Mouse (Mus musculus) heart, embryonic 14.5 days (tissue): ENCODE data around the gene Osbpl3. TPM values are rescaled to one million over a fixed set of nuclear protein-coding genes. Genes with fewer than 3 reads are reported as not detected.
A peak's percentile ranks its signal among the peaks of the same experiment; 100 is the strongest.

ENCODE experiments used
- ATAC-seq: fragments of 200-750 bp; cut with Nextera tagmentation; 2 replicates; pipeline ENCODE4 v1.8.0; 2017; ENCODE audit warnings: low read depth, moderate TSS enrichment; ENCODE audit not compliant: insufficient number of reproducible peaks, insufficient read depth, low FRiP score
- H3K27ac ChIP-seq, 2 experiments: fragments of 200-500 bp in 1 of 2; fragments of 300-500 bp in 1 of 2; sonication (generic) in 1 of 2; replicated peaks in 1 of 2; 2 replicates each; pipeline ENCODE4 v1.5.1; 2012 to 2014; ENCODE audit warnings: low read depth in 2 of 2, low read length in 2 of 2, control low read depth in 1 of 2, mild to moderate bottlenecking in 1 of 2, mixed read lengths in 1 of 2; ENCODE audit not compliant: control insufficient read depth in 1 of 2, insufficient read depth in 1 of 2
- H3K27me3 ChIP-seq: fragments of 300-500 bp; sonication (generic); 2 replicates; pipeline ENCODE4 v1.6.1; 2014; ENCODE audit warnings: mild to moderate bottlenecking, low read length, control low read depth; ENCODE audit not compliant: control insufficient read depth, insufficient read depth
- H3K36me3 ChIP-seq: fragments of 300-500 bp; sonication (generic); 2 replicates; pipeline ENCODE4 v1.6.1; 2014; ENCODE audit warnings: mild to moderate bottlenecking, control low read depth, low read length, mixed read lengths; ENCODE audit not compliant: control insufficient read depth, insufficient read depth
- H3K4me1 ChIP-seq, 2 experiments: fragments of 200-500 bp in 1 of 2; fragments of 300-500 bp in 1 of 2; sonication (generic) in 1 of 2; 2 replicates each; pipeline ENCODE4 v1.6.1; 2012 to 2014; ENCODE audit warnings: low read length in 2 of 2, control low read depth in 1 of 2, mixed read lengths in 1 of 2; ENCODE audit not compliant: control insufficient read depth in 2 of 2, insufficient read depth in 2 of 2
- H3K4me2 ChIP-seq: fragments of 300-500 bp; sonication (generic); 2 replicates; pipeline ENCODE4 v1.6.1; 2014; ENCODE audit warnings: mild to moderate bottlenecking, low read length
- H3K4me3 ChIP-seq, 2 experiments: fragments of 200-500 bp in 1 of 2; fragments of 300-500 bp in 1 of 2; sonication (generic) in 1 of 2; 2 replicates each; pipeline ENCODE4 v1.5.1; 2012 to 2014; ENCODE audit warnings: low read length in 2 of 2, mild to moderate bottlenecking in 2 of 2, control low read depth in 1 of 2, low read depth in 1 of 2, moderate library complexity in 1 of 2; ENCODE audit not compliant: control insufficient read depth in 1 of 2, insufficient read depth in 1 of 2
- H3K9ac ChIP-seq: fragments of 300-500 bp; sonication (generic); 2 replicates; pipeline ENCODE4 v1.6.1; 2014; ENCODE audit warnings: mild to moderate bottlenecking, low read length
- H3K9me3 ChIP-seq: fragments of 300-500 bp; sonication (generic); 2 replicates; pipeline ENCODE4 v1.6.1; 2016; ENCODE audit warnings: low read length, control low read depth; ENCODE audit not compliant: control insufficient read depth
- WGBS: fragments of 180-500 bp; shearing (Covaris S2); extraction: QIAGEN DNeasy Blood & Tissue Kit; methylation state at CpG from one replicate; pipeline ENCODE4 v1.1.7; 2014; 5-methylcytosine and 5-hydroxymethylcytosine counted together
- polyA plus RNA-seq: library from polyadenylated mRNA; unstranded; fragments of >200 nt; fragmentation: Nextera tagmentation; extraction: Ambion mirVana; gene quantifications from 2 replicates; pipeline ENCODE4 v1.2.1, GENCODE M21; 2014

Gene Osbpl3
- polyA plus RNA-seq, 1 experiment from 2014 or later, result 16.7 TPM

- no peak for ATAC-seq
- WGBS, result 29% methylated on average over 4 of the region's 4 CpGs
- Histone ChIP-seq H3K36me3 (no peaks in the 10 kb centered on the region), H3K9me3 (no peaks in the 10 kb centered on the region), H3K4me3 (no peak overlapping the region), H3K4me2 (no peak overlapping the region), H3K27me3 (no peaks in the 10 kb centered on the region; the same call in 1 of the 2 replicates), H3K4me1 (peaks cover 41 to 65% of the 10 kb centered on the region in 2 experiments), H3K9ac (no peak overlapping the region), H3K27ac (no peak overlapping the region; a peak in 1 of 4 replicates)
Measured at GRCm38 (mm10) chr6:50362704-50363261, 93.2 kb downstream of the Osbpl3 start.

- Histone ChIP-seq H3K9me3 (no peaks in the 10 kb centered on the region), H3K36me3 (no peaks in the 10 kb centered on the region), H3K4me1 (peaks cover 46 to 68% of the 10 kb centered on the region in 2 experiments), H3K4me2 (no peak overlapping the region), H3K27ac (no peak overlapping the region), H3K9ac (no peak overlapping the region), H3K4me3 (no peak overlapping the region), H3K27me3 (no peaks in the 10 kb centered on the region; the same call in 1 of the 2 replicates)
- ATAC-seq, result no peak
- 84% methylated on average over 9 of the region's 9 CpGs for WGBS
Measured at GRCm38 (mm10) chr6:50362196-50362595, 93.8 kb downstream of the Osbpl3 start.

GRCm38 (mm10) chr6:50358104-50358679, 97.8 kb downstream of the Osbpl3 start:
- H3K4me3 ChIP-seq, result no peak overlapping the region
- H3K9ac ChIP-seq, result no peak overlapping the region
- no peaks in the 10 kb centered on the region; the same call in 1 of the 2 replicates for H3K27me3 ChIP-seq
- ATAC-seq, result peak; percentile 83
- peaks cover 55 to 77% of the 10 kb centered on the region in 2 experiments for H3K4me1 ChIP-seq
- H3K9me3 ChIP-seq, result no peaks in the 10 kb centered on the region
- no peaks in the 10 kb centered on the region for H3K36me3 ChIP-seq
- WGBS, result 13% methylated on average over 16 of the region's 16 CpGs
- peak overlapping the region; percentile 91 to 93 for H3K27ac ChIP-seq
- H3K4me2 ChIP-seq, result peak overlapping the region; percentile 46

GRCm38 (mm10) chr6:50354688-50355660, 101.0 kb downstream of the Osbpl3 start:
- H3K9ac ChIP-seq, result peak overlapping the region; percentile 57

GRCm38 (mm10) chr6:50352812-50353211, 103.2 kb downstream of the Osbpl3 start:
- peaks cover 36 to 37% of the 10 kb centered on the region in 2 experiments for H3K4me1 ChIP-seq
- H3K27me3 ChIP-seq, result no peaks in the 10 kb centered on the region

More at GRCm38 (mm10) chr6:50354688-50355660, 101.0 kb downstream of the Osbpl3 start:
- ATAC-seq, result peak; percentile 40; the same call in 1 of the 2 replicates
- peaks cover 48 to 53% of the 10 kb centered on the region in 2 experiments for H3K4me1 ChIP-seq
- H3K9me3 ChIP-seq, result no peaks in the 10 kb centered on the region
- 10% methylated on average over 20 of the region's 20 CpGs for WGBS
- peak overlapping the region; percentile 90 to 93 for H3K27ac ChIP-seq
- no peak overlapping the region for H3K4me3 ChIP-seq
- H3K36me3 ChIP-seq, result 0 out of 2 replicates have a peak, but pooled peaks cover 23% of the 10 kb centered on the region
- H3K4me2 ChIP-seq, result peak overlapping the region; percentile 46
- no peaks in the 10 kb centered on the region for H3K27me3 ChIP-seq

GRCm38 (mm10) chr6:50350911-50351310, 105.1 kb downstream of the Osbpl3 start:
- no peak overlapping the region for H3K4me2 ChIP-seq
- H3K4me3 ChIP-seq, result no peak overlapping the region
- no peak overlapping the region for H3K9ac ChIP-seq
- H3K27ac ChIP-seq, result no peak overlapping the region
- no peak for ATAC-seq
- H3K4me1 ChIP-seq, result peaks cover 18 to 20% of the 10 kb centered on the region in 2 experiments
- H3K36me3 ChIP-seq, result peaks cover 37% of the 10 kb centered on the region; the same call in 1 of the 2 replicates
- no peaks in the 10 kb centered on the region for H3K27me3 ChIP-seq
- WGBS, result 93% methylated on average over 3 of the region's 3 CpGs
- H3K9me3 ChIP-seq, result no peaks in the 10 kb centered on the region

More at GRCm38 (mm10) chr6:50352812-50353211, 103.2 kb downstream of the Osbpl3 start:
- no peaks in the 10 kb centered on the region for H3K9me3 ChIP-seq
- no peak overlapping the region for H3K9ac ChIP-seq
- H3K36me3 ChIP-seq, result 0 out of 2 replicates have a peak, but pooled peaks cover 24% of the 10 kb centered on the region
- ATAC-seq, result no peak
- H3K4me3 ChIP-seq, result no peak overlapping the region
- H3K4me2 ChIP-seq, result no peak overlapping the region
- no peak overlapping the region for H3K27ac ChIP-seq
- WGBS, result 63% methylated on average over 6 of the region's 6 CpGs

- H3K4me2 ChIP-seq, result no peak overlapping the region
- 100% methylated on average over 1 of the region's 1 CpGs for WGBS
- ATAC-seq, result no peak
Measured at GRCm38 (mm10) chr6:50348619-50349018, 107.4 kb downstream of the Osbpl3 start.

More at GRCm38 (mm10) chr6:50348619-50349018, 107.4 kb downstream of the Osbpl3 start:
- Histone ChIP-seq H3K4me1 (peaks cover 0 to 5% of the 10 kb centered on the region in 2 experiments; a peak in 1 of 4 replicates), H3K4me3 (no peak overlapping the region), H3K27ac (no peak overlapping the region), H3K9ac (no peak overlapping the region), H3K36me3 (peaks cover 51% of the 10 kb centered on the region), H3K27me3 (no peaks in the 10 kb centered on the region), H3K9me3 (no peaks in the 10 kb centered on the region)
